In the genomic region with DNA sequence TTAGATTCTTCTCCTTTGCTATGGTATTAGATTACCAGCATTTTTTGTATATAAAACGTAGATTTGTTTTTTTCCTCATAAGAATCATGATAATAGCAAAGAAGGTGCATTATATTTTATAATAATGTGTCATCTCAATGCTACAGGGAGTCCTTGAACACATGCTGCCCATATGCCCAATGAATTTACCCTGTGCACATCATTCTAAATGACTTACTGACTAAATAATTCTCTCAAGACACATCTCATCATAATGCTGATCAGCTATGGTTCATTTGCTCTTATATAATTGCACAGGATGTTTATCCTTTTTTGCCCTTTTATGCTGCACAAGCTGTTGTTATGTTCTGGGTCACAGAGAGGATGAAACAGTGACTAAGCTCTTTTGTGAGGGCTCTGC, we compare ENCODE assay signal across 21 mouse cellular contexts.
DNase-seq lines count a peak whose midpoint lies in the region; ATAC-seq and TF ChIP-seq lines count a peak whose summit lies in the region.
"Had no signal": no experiment of that assay in that cellular context is flagged by ENCODE, and none has a peak within 500 bp of the region (broad histone marks: within the 10 kb centered on the region; RNA-seq: fewer than 3 reads in every experiment).

No protein-coding gene starts in this region.

- H3K4me3 ChIP-seq in neural tube, embryonic 11.5 days (ENCODE audit: low read depth, low read length): no peak overlapping the region
- H3K4me3 ChIP-seq in neural tube, embryonic 15.5 days (replicated peaks): no peak overlapping the region
- H3K4me3 ChIP-seq in hindbrain, embryonic 16.5 days (ENCODE audit: low read length): no peak overlapping the region
- H3K4me3 ChIP-seq: embryonic facial prominence, embryonic 12.5 days; forebrain, embryonic 15.5 days; heart, embryonic 15.5 days had no signal

- H3K9me3 ChIP-seq in neural tube, embryonic 11.5 days (ENCODE audit: control insufficient read depth, low read length): no peaks in the 10 kb centered on the region
- no peaks in the 10 kb centered on the region for H3K9me3 ChIP-seq in neural tube, embryonic 15.5 days (replicated peaks)
- no peaks in the 10 kb centered on the region for H3K9me3 ChIP-seq in hindbrain, embryonic 16.5 days (ENCODE audit: control insufficient read depth, low read length)
- H3K9me3 ChIP-seq: embryonic facial prominence, embryonic 12.5 days; forebrain, embryonic 15.5 days; heart, embryonic 15.5 days had no signal

- 0 out of 2 replicates have a peak, but pooled peaks have one; percentile 41 for ATAC-seq in neural tube, embryonic 11.5 days (ENCODE audit: insufficient read depth, low FRiP score, low TSS enrichment)
- ATAC-seq in neural tube, embryonic 15.5 days (ENCODE audit: low FRiP score): no peak
- peak; percentile 52; the same call in 1 of the 2 replicates for ATAC-seq in hindbrain, embryonic 16.5 days
- no peak for ATAC-seq in monocyte, adult 5-6 weeks (replicated peaks; ENCODE audit: insufficient number of reproducible peaks, low FRiP score, low TSS enrichment, poor library complexity, severe bottlenecking)
- ATAC-seq in inflammation-experienced regulatory T-cells, adult 6 months: no peak
- ATAC-seq: forebrain, embryonic 15.5 days had no signal

- no peak overlapping the region for H3K9ac ChIP-seq in neural tube, embryonic 11.5 days (ENCODE audit: low read length)
- H3K9ac ChIP-seq in neural tube, embryonic 15.5 days (replicated peaks): no peak overlapping the region
- H3K9ac ChIP-seq in hindbrain, embryonic 16.5 days (ENCODE audit: low read depth, low read length): no peak overlapping the region
- H3K9ac ChIP-seq: embryonic facial prominence, embryonic 12.5 days; forebrain, embryonic 15.5 days; heart, embryonic 15.5 days had no signal

- no peak overlapping the region for H3K4me2 ChIP-seq in neural tube, embryonic 11.5 days (ENCODE audit: low read depth)
- no peak overlapping the region for H3K4me2 ChIP-seq in neural tube, embryonic 15.5 days
- no peak overlapping the region for H3K4me2 ChIP-seq in hindbrain, embryonic 16.5 days (ENCODE audit: low read length)
- H3K4me2 ChIP-seq: embryonic facial prominence, embryonic 12.5 days; forebrain, embryonic 15.5 days; heart, embryonic 11.5 days; heart, embryonic 15.5 days had no signal

- no peaks in the 10 kb centered on the region for H3K4me1 ChIP-seq in neural tube, embryonic 11.5 days (ENCODE audit: control insufficient read depth, insufficient read depth, low read length)
- H3K4me1 ChIP-seq in neural tube, embryonic 15.5 days: no peaks in the 10 kb centered on the region
- H3K4me1 ChIP-seq in hindbrain, embryonic 16.5 days (ENCODE audit: control insufficient read depth, insufficient read depth, low read depth, low read length): no peaks in the 10 kb centered on the region
- H3K4me1 ChIP-seq: embryonic facial prominence, embryonic 12.5 days; forebrain, embryonic 15.5 days; heart, embryonic 15.5 days had no signal

- no peak for TF ChIP-seq POLR2A in brain, embryonic 14.5 days (IDR thresholded peaks at IDR 0.05; ENCODE audit: borderline replicate concordance, extremely low read depth, insufficient read depth, insufficient read length, poor library complexity, severe bottlenecking)

- H3K36me3 ChIP-seq in neural tube, embryonic 11.5 days (ENCODE audit: control insufficient read depth, insufficient read depth, low read length): no peaks in the 10 kb centered on the region
- no peaks in the 10 kb centered on the region for H3K36me3 ChIP-seq in neural tube, embryonic 15.5 days
- H3K36me3 ChIP-seq in hindbrain, embryonic 16.5 days (ENCODE audit: control insufficient read depth, insufficient read depth, low read length): no peaks in the 10 kb centered on the region
- H3K36me3 ChIP-seq: embryonic facial prominence, embryonic 12.5 days; forebrain, embryonic 15.5 days; heart, embryonic 15.5 days had no signal

- 46% methylated on average over 1 of the region's 1 CpGs for WGBS in neural tube, embryonic 11.5 days
- WGBS in neural tube, embryonic 15.5 days: 32% methylated on average over 1 of the region's 1 CpGs
- WGBS in hindbrain, embryonic 16.5 days: 49% methylated on average over 1 of the region's 1 CpGs

- no peak for TF ChIP-seq CTCF in brain, embryonic 14.5 days (IDR thresholded peaks at IDR 0.05; ENCODE audit: borderline replicate concordance, extremely low read depth, insufficient read depth, insufficient read length)

- no peak for DNase-seq in neural tube, embryonic 11.5 days (ENCODE audit: low spot score)
- DNase-seq in brain, embryonic 14.5 days (ENCODE audit: low read depth): peak; percentile 13
- DNase-seq in retina, embryonic 14.5 days (ENCODE audit: low spot score): peak; percentile 38
- DNase-seq in testis, postnatal 14 days (ENCODE audit: low spot score): no peak
- DNase-seq: adrenal gland, adult 8-10 months; adrenal gland, postnatal 36 days; cerebellum, adult 11-12 months; cerebellum, adult 9-10 months; cerebellum, postnatal 25 days; gastrocnemius, postnatal 10 days; heart, adult 18-20 months; heart, postnatal 14 days had no signal

- H3K27me3 ChIP-seq in neural tube, embryonic 11.5 days (ENCODE audit: control insufficient read depth, insufficient read depth, low read length): no peaks in the 10 kb centered on the region
- no peaks in the 10 kb centered on the region for H3K27me3 ChIP-seq in neural tube, embryonic 15.5 days (replicated peaks)
- H3K27me3 ChIP-seq in hindbrain, embryonic 16.5 days (replicated peaks; ENCODE audit: control insufficient read depth, insufficient read depth, low read length): no peaks in the 10 kb centered on the region
- H3K27me3 ChIP-seq: CH12.LX; embryonic facial prominence, embryonic 12.5 days; forebrain, embryonic 15.5 days; heart, embryonic 15.5 days had no signal

- H3K27ac ChIP-seq in neural tube, embryonic 11.5 days (ENCODE audit: low read depth, low read length): no peak overlapping the region
- no peak overlapping the region for H3K27ac ChIP-seq in neural tube, embryonic 15.5 days (replicated peaks)
- no peak overlapping the region for H3K27ac ChIP-seq in hindbrain, embryonic 16.5 days (ENCODE audit: low read depth, low read length)
- H3K27ac ChIP-seq: embryonic facial prominence, embryonic 12.5 days; forebrain, embryonic 15.5 days; heart, embryonic 15.5 days had no signal

Comparison
In these comparisons a context has a peak if more than half of its experiments do, and no peak if none do; other contexts are left out.
1. ATAC-seq: peak in neural tube, embryonic 11.5 days (single experiment) and hindbrain, embryonic 16.5 days (single experiment); none in neural tube, embryonic 15.5 days (single experiment), monocyte, adult 5-6 weeks (single experiment) and inflammation-experienced regulatory T-cells, adult 6 months (single experiment).
2. DNase-seq: peak in brain, embryonic 14.5 days (single experiment) and retina, embryonic 14.5 days (single experiment); none in neural tube, embryonic 11.5 days (single experiment) and testis, postnatal 14 days (single experiment).